Mouse (Mus musculus): ENCODE measurements around the gene Zeb2. TPM values are rescaled to one million over a fixed set of nuclear protein-coding genes. Genes with fewer than 3 reads are reported as not detected.

Zeb2 gene
- polyA plus RNA-seq, 2 experiments = 27.2 to 43.9 TPM

GRCm38 (mm10) chr2:44998710-44999109 is 118.5 kb downstream of the Zeb2 start:
- Histone ChIP-seq H3K27ac (replicated peaks; ENCODE audit: low read depth, low read length) (no peak overlapping the region), H3K4me1 (ENCODE audit: control insufficient read depth, insufficient read depth, low read length) (peaks cover 4% of the 10 kb centered on the region; the same call in 1 of the 2 replicates), H3K4me2 (replicated peaks; ENCODE audit: low read depth, low read length, severe bottlenecking) (no peak overlapping the region), H3K9me3 (ENCODE audit: control insufficient read depth, low read length) (no peaks in the 10 kb centered on the region), H3K9ac (ENCODE audit: low read depth, low read length, severe bottlenecking) (no peak overlapping the region), H3K27me3 (ENCODE audit: control insufficient read depth, insufficient read depth, low read length) (no peaks in the 10 kb centered on the region), H3K4me3 (replicated peaks; ENCODE audit: low read length) (no peak overlapping the region), H3K36me3 (ENCODE audit: control insufficient read depth, insufficient read depth, low read length) (peaks cover 35% of the 10 kb centered on the region)
- no peak for DNase-seq (ENCODE audit: low spot score)
- WGBS = 82% methylated on average over 5 of the region's 5 CpGs
- TF ChIP-seq POLR2A (IDR thresholded peaks at IDR 0.05; ENCODE audit: borderline replicate concordance, extremely low read depth, insufficient read depth, insufficient read length) = no peak
- ATAC-seq (ENCODE audit: low FRiP score, low read depth) = no peak

DNA sequence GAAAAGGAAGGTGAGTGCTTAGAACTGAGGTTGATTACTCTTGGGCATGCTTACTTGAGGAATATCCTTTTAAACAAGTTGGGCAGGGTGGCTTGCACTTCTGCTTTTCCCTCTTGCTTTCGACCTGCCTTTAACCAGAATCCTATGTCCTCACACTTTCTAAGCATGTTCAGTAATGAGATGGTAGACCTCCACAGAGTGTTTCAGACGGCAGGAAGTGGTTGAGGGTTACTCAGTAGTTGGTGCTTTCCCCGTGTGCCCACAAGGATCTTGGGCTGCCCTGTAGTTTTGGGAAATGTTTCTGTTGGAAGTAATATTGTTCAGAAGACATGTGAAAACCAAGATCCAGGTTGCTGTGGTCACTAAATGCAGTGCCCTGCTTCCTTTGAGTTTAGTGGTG is 135.5 kb downstream of the Zeb2 start:
- H3K9ac ChIP-seq (ENCODE audit: low read depth, low read length, severe bottlenecking) = no peak overlapping the region
- H3K4me2 ChIP-seq (replicated peaks; ENCODE audit: low read depth, low read length, severe bottlenecking) = no peak overlapping the region
- no peak for TF ChIP-seq POLR2A (IDR thresholded peaks at IDR 0.05; ENCODE audit: borderline replicate concordance, extremely low read depth, insufficient read depth, insufficient read length)
- ATAC-seq (ENCODE audit: low FRiP score, low read depth) (no peak), DNase-seq (ENCODE audit: low spot score) (no peak)
- H3K36me3 ChIP-seq (ENCODE audit: control insufficient read depth, insufficient read depth, low read length) = no peaks in the 10 kb centered on the region
- no peaks in the 10 kb centered on the region for H3K9me3 ChIP-seq (ENCODE audit: control insufficient read depth, low read length)
- 69% methylated on average over 3 of the region's 3 CpGs for WGBS
- no peaks in the 10 kb centered on the region for H3K27me3 ChIP-seq (ENCODE audit: control insufficient read depth, insufficient read depth, low read length)
- H3K4me3 ChIP-seq (replicated peaks; ENCODE audit: low read length) = no peak overlapping the region
- peaks cover 11% of the 10 kb centered on the region; the same call in 1 of the 2 replicates for H3K4me1 ChIP-seq (ENCODE audit: control insufficient read depth, insufficient read depth, low read length)
- H3K27ac ChIP-seq (replicated peaks; ENCODE audit: low read depth, low read length) = no peak overlapping the region

DNA sequence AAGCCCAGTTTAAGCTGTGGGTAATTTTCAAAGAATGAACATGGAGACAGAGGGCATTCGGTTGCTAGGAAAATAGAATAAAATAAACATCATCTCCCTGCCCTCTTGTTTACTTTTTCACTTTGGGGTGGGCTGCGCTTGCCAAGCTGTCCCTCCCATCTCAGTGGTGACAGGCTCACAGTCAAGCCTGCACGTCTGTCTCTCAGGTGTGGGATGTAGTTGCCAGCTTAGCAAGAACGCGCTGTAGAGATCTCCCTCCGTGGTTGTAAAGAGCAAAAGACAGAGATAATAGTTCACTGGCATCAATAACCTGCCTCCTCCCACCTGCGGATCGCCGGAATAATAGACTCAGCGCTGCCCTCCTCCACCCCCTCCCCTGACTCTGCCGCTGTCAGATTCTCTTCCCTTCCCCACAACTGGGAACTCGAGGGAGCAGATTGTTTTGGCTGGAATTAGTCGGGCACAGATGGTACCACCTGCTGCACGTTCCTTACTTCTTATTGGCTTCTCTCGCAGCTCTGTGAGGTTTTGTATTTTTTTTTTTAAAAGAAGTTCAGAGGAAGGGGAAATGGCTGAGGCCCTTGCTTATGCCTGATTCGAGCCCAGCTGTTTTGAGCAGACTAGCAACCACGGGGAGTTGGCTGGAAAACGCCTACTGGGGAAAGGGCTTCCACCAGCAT is 138.0 kb downstream of the Zeb2 start:
- TF ChIP-seq POLR2A (IDR thresholded peaks at IDR 0.05; ENCODE audit: borderline replicate concordance, extremely low read depth, insufficient read depth, insufficient read length) = no peak
- Histone ChIP-seq H3K27me3 (ENCODE audit: control insufficient read depth, insufficient read depth, low read length) (no peaks in the 10 kb centered on the region), H3K36me3 (ENCODE audit: control insufficient read depth, insufficient read depth, low read length) (no peaks in the 10 kb centered on the region), H3K4me1 (ENCODE audit: control insufficient read depth, insufficient read depth, low read length) (peaks cover 11% of the 10 kb centered on the region; the same call in 1 of the 2 replicates), H3K4me3 (replicated peaks; ENCODE audit: low read length) (peak overlapping the region; percentile 16), H3K4me2 (replicated peaks; ENCODE audit: low read depth, low read length, severe bottlenecking) (peak overlapping the region; percentile 45), H3K9me3 (ENCODE audit: control insufficient read depth, low read length) (no peaks in the 10 kb centered on the region), H3K27ac (replicated peaks; ENCODE audit: low read depth, low read length) (no peak overlapping the region), H3K9ac (ENCODE audit: low read depth, low read length, severe bottlenecking) (peak overlapping the region; percentile 22; the same call in 1 of the 2 replicates)
- ATAC-seq (ENCODE audit: low FRiP score, low read depth) = peak; percentile 77
- peak; percentile 61 for DNase-seq (ENCODE audit: low spot score)
- WGBS = 7% methylated on average over 18 of the region's 18 CpGs

DNA sequence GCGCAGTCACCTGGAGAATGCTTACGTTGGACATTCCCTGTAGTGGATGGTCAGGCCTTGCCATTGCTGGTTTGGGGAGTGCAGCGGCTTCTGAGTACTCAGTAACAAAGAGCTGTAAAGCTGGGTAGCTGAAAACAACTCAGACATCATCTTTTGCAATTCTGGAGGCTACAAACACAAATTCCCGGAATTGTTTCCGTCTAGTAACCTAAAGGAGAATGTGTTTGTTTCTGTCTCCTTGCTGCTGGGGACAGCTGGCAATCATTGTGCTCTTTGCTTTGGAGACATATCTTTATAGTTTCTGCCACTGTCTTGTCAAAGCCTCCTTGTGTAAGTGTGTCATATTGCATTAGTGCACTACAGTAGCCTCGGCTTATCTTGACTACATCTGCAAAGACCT is 139.2 kb downstream of the Zeb2 start:
- H3K27me3 ChIP-seq (ENCODE audit: control insufficient read depth, insufficient read depth, low read length) = no peaks in the 10 kb centered on the region
- 0 out of 2 replicates have a peak overlapping the region, but pooled peaks have one; percentile 34 for H3K27ac ChIP-seq (replicated peaks; ENCODE audit: low read depth, low read length)
- TF ChIP-seq POLR2A (IDR thresholded peaks at IDR 0.05; ENCODE audit: borderline replicate concordance, extremely low read depth, insufficient read depth, insufficient read length) = no peak
- ATAC-seq (ENCODE audit: low FRiP score, low read depth) (no peak), DNase-seq (ENCODE audit: low spot score) (no peak)
- H3K36me3 ChIP-seq (ENCODE audit: control insufficient read depth, insufficient read depth, low read length) = no peaks in the 10 kb centered on the region
- no peaks in the 10 kb centered on the region for H3K9me3 ChIP-seq (ENCODE audit: control insufficient read depth, low read length)
- H3K9ac ChIP-seq (ENCODE audit: low read depth, low read length, severe bottlenecking) = no peak overlapping the region
- peaks cover 11% of the 10 kb centered on the region; the same call in 1 of the 2 replicates for H3K4me1 ChIP-seq (ENCODE audit: control insufficient read depth, insufficient read depth, low read length)
- H3K4me2 ChIP-seq (replicated peaks; ENCODE audit: low read depth, low read length, severe bottlenecking) = no peak overlapping the region
- H3K4me3 ChIP-seq (replicated peaks; ENCODE audit: low read length) = no peak overlapping the region
- 75% methylated on average over 6 of the region's 6 CpGs for WGBS

- H3K9me3 ChIP-seq (ENCODE audit: control insufficient read depth, low read length) = no peaks in the 10 kb centered on the region
- H3K36me3 ChIP-seq (ENCODE audit: control insufficient read depth, insufficient read depth, low read length) = no peaks in the 10 kb centered on the region
- H3K27me3 ChIP-seq (ENCODE audit: control insufficient read depth, insufficient read depth, low read length) = no peaks in the 10 kb centered on the region
- no peak overlapping the region for H3K9ac ChIP-seq (ENCODE audit: low read depth, low read length, severe bottlenecking)
- 72% methylated on average over 2 of the region's 2 CpGs for WGBS
- ATAC-seq (ENCODE audit: low FRiP score, low read depth) (no peak), DNase-seq (ENCODE audit: low spot score) (no peak)
- no peak for TF ChIP-seq POLR2A (IDR thresholded peaks at IDR 0.05; ENCODE audit: borderline replicate concordance, extremely low read depth, insufficient read depth, insufficient read length)
- 0 out of 2 replicates have a peak overlapping the region, but pooled peaks have one; percentile 34 for H3K27ac ChIP-seq (replicated peaks; ENCODE audit: low read depth, low read length)
- peaks cover 11% of the 10 kb centered on the region; the same call in 1 of the 2 replicates for H3K4me1 ChIP-seq (ENCODE audit: control insufficient read depth, insufficient read depth, low read length)
- no peak overlapping the region for H3K4me3 ChIP-seq (replicated peaks; ENCODE audit: low read length)
- H3K4me2 ChIP-seq (replicated peaks; ENCODE audit: low read depth, low read length, severe bottlenecking) = no peak overlapping the region
These were observed 139.6 kb downstream of the Zeb2 start for GRCm38 (mm10) chr2:44977556-44977955.

All from limb, embryonic 14.5 days (tissue).